Mouse (Mus musculus) brain, embryonic 14.5 days (tissue): ENCODE results near the gene Stxbp4.

Experiments
- CTCF ChIP-seq: fragments of 200-500 bp; IDR thresholded peaks from 2 replicates; pipeline ENCODE4 v1.5.1; 2012; ENCODE audit warnings: inconsistent platforms, mild to moderate bottlenecking, moderate library complexity, borderline replicate concordance; ENCODE audit not compliant: insufficient read depth, insufficient read length; ENCODE audit errors: extremely low read depth
- POLR2A ChIP-seq: fragments of 200-500 bp; IDR thresholded peaks from 2 replicates; pipeline ENCODE4 v1.6.1; 2012; ENCODE audit warnings: mild to moderate bottlenecking, inconsistent platforms, borderline replicate concordance; ENCODE audit not compliant: poor library complexity, insufficient read depth, insufficient read length, severe bottlenecking; ENCODE audit errors: extremely low read depth

- TF ChIP-seq POLR2A (no peak), CTCF (no peak)
These were observed 52.1 kb downstream of the Stxbp4 start for GRCm38 (mm10) chr11:90585754-90586153.
